Mouse (Mus musculus) kidney, adult 2 months (tissue): Measurements from ENCODE around the gene Rmnd1.

ENCODE experiments used
- CTCF ChIP-seq: fragments of 200-500 bp; conservative IDR thresholded peaks from 2 replicates; pipeline ENCODE4 v1.5.1; 2011; ENCODE audit warnings: low read depth, mild to moderate bottlenecking, control low read depth, low read length, moderate library complexity, mixed read lengths; ENCODE audit not compliant: insufficient read depth, insufficient read length
- POLR2A ChIP-seq: fragments of 200-500 bp; IDR thresholded peaks from one replicate; pipeline ENCODE4 v1.6.1; 2011; ENCODE audit warnings: low read depth, low read length, control low read depth

GRCm38 (mm10) chr10:4481695-4482094, 49.5 kb upstream of the Rmnd1 start:
- TF ChIP-seq CTCF = no peak
- no peak for TF ChIP-seq POLR2A
